Mouse (Mus musculus) kidney, embryonic 14.5 days (tissue): ENCODE results near the gene Nucks1. TPM values are rescaled to one million over a fixed set of nuclear protein-coding genes. Genes with fewer than 3 reads are reported as not detected.
A peak's percentile ranks its signal among the peaks of the same experiment; 100 is the strongest.

ENCODE experiments used
- ATAC-seq: fragments of 200-750 bp; cut with Nextera tagmentation; 2 replicates; pipeline ENCODE4 v1.8.0; 2017; ENCODE audit warnings: moderate number of reproducible peaks, mild to moderate bottlenecking, moderate TSS enrichment, moderate library complexity; ENCODE audit not compliant: low FRiP score, low TSS enrichment
- H3K27ac ChIP-seq: fragments of 300-500 bp; sonication (generic); 2 replicates; pipeline ENCODE4 v1.5.1; 2014; ENCODE audit warnings: low read depth, mild to moderate bottlenecking, low read length, moderate library complexity, mixed read lengths
- H3K27me3 ChIP-seq: fragments of 300-500 bp; sonication (generic); 2 replicates; pipeline ENCODE4 v1.6.1; 2014; ENCODE audit warnings: mild to moderate bottlenecking, low read length; ENCODE audit not compliant: control insufficient read depth, insufficient read depth
- H3K36me3 ChIP-seq: fragments of 300-500 bp; sonication (generic); 2 replicates; pipeline ENCODE4 v1.6.1; 2014; ENCODE audit warnings: low read length, mixed read lengths; ENCODE audit not compliant: control insufficient read depth, insufficient read depth
- H3K4me1 ChIP-seq: fragments of 300-500 bp; sonication (generic); 2 replicates; pipeline ENCODE4 v1.6.1; 2014; ENCODE audit warnings: low read length, mixed read lengths; ENCODE audit not compliant: control insufficient read depth, insufficient read depth
- H3K4me2 ChIP-seq: fragments of 300-500 bp; sonication (generic); replicated peaks from 2 replicates; pipeline ENCODE4 v1.6.1; 2014; ENCODE audit warnings: low read depth, mild to moderate bottlenecking, low read length
- H3K4me3 ChIP-seq: fragments of 300-500 bp; sonication (generic); 2 replicates; pipeline ENCODE4 v1.5.1; 2014; ENCODE audit warnings: mild to moderate bottlenecking, low read length
- H3K9ac ChIP-seq: fragments of 300-500 bp; sonication (generic); 2 replicates; pipeline ENCODE4 v1.6.1; 2014; ENCODE audit warnings: low read depth, mild to moderate bottlenecking, low read length, moderate library complexity
- H3K9me3 ChIP-seq: fragments of 300-500 bp; sonication (generic); 2 replicates; pipeline ENCODE4 v1.6.1; 2016; ENCODE audit warnings: low read length; ENCODE audit not compliant: control insufficient read depth
- WGBS: fragments of 180-500 bp; shearing (Covaris S2); extraction: QIAGEN DNeasy Blood & Tissue Kit; methylation state at CpG from one replicate; pipeline ENCODE4 v1.1.7; 2014; 5-methylcytosine and 5-hydroxymethylcytosine counted together
- polyA plus RNA-seq: library from polyadenylated mRNA; unstranded; fragments of >200 nt; fragmentation: Nextera tagmentation; extraction: Ambion mirVana; gene quantifications from 2 replicates; pipeline ENCODE4 v1.2.1, GENCODE M21; 2014

Nucks1 gene
- polyA plus RNA-seq, 1 experiment from 2014 or later: 67.3 TPM

GRCm38 (mm10) chr1:131940711-131941244 is 30.4 kb downstream of the Nucks1 start:
- no peak overlapping the region for H3K9ac ChIP-seq
- no peak for ATAC-seq
- 85% methylated on average over 2 of the region's 2 CpGs for WGBS

GRCm38 (mm10) chr1:131941501-131941900 is 31.2 kb downstream of the Nucks1 start:
- no peak for ATAC-seq

More at GRCm38 (mm10) chr1:131940711-131941244, 30.4 kb downstream of the Nucks1 start:
- H3K4me1 ChIP-seq: 0 out of 2 replicates have a peak, but pooled peaks cover 6% of the 10 kb centered on the region
- H3K4me3 ChIP-seq: no peak overlapping the region
- H3K27me3 ChIP-seq: no peaks in the 10 kb centered on the region
- H3K9me3 ChIP-seq: no peaks in the 10 kb centered on the region
- H3K4me2 ChIP-seq: no peak overlapping the region
- H3K36me3 ChIP-seq: peaks cover 4% of the 10 kb centered on the region
- no peak overlapping the region for H3K27ac ChIP-seq

GRCm38 (mm10) chr1:131942621-131943590 is 32.6 kb downstream of the Nucks1 start:
- Histone ChIP-seq H3K9me3 (no peaks in the 10 kb centered on the region), H3K4me2 (no peak overlapping the region), H3K9ac (no peak overlapping the region), H3K4me3 (no peak overlapping the region), H3K27ac (no peak overlapping the region; the same call in 1 of the 2 replicates), H3K4me1 (0 out of 2 replicates have a peak, but pooled peaks cover 12% of the 10 kb centered on the region), H3K36me3 (no peaks in the 10 kb centered on the region), H3K27me3 (no peaks in the 10 kb centered on the region)
- 25% methylated on average over 16 of the region's 16 CpGs for WGBS
- ATAC-seq: no peak

More at GRCm38 (mm10) chr1:131941501-131941900, 31.2 kb downstream of the Nucks1 start:
- no peaks in the 10 kb centered on the region for H3K27me3 ChIP-seq
- no peak overlapping the region for H3K27ac ChIP-seq
- WGBS: 93% methylated on average over 1 of the region's 1 CpGs
- no peak overlapping the region for H3K4me3 ChIP-seq
- peaks cover 4% of the 10 kb centered on the region; the same call in 1 of the 2 replicates for H3K36me3 ChIP-seq
- H3K4me2 ChIP-seq: no peak overlapping the region
- no peaks in the 10 kb centered on the region for H3K9me3 ChIP-seq
- 0 out of 2 replicates have a peak, but pooled peaks cover 9% of the 10 kb centered on the region for H3K4me1 ChIP-seq
- no peak overlapping the region for H3K9ac ChIP-seq

- 46% methylated on average over 10 of the region's 10 CpGs for WGBS
- 0 out of 2 replicates have a peak, but pooled peaks cover 14% of the 10 kb centered on the region for H3K4me1 ChIP-seq
- ATAC-seq: no peak
- H3K36me3 ChIP-seq: no peaks in the 10 kb centered on the region
- H3K27ac ChIP-seq: no peak overlapping the region
- H3K4me2 ChIP-seq: no peak overlapping the region
- H3K27me3 ChIP-seq: no peaks in the 10 kb centered on the region
- no peak overlapping the region for H3K9ac ChIP-seq
- H3K4me3 ChIP-seq: no peak overlapping the region
- H3K9me3 ChIP-seq: no peaks in the 10 kb centered on the region
Measured at GRCm38 (mm10) chr1:131945674-131946440, 35.5 kb downstream of the Nucks1 start.

- H3K4me1 ChIP-seq: 0 out of 2 replicates have a peak, but pooled peaks cover 14% of the 10 kb centered on the region
- no peak for ATAC-seq
- H3K9me3 ChIP-seq: no peaks in the 10 kb centered on the region
- no peaks in the 10 kb centered on the region for H3K36me3 ChIP-seq
- H3K27ac ChIP-seq: no peak overlapping the region
- 82% methylated on average over 11 of the region's 11 CpGs for WGBS
- no peak overlapping the region for H3K9ac ChIP-seq
- no peak overlapping the region for H3K4me3 ChIP-seq
- no peak overlapping the region for H3K4me2 ChIP-seq
- H3K27me3 ChIP-seq: no peaks in the 10 kb centered on the region
Measured at GRCm38 (mm10) chr1:131946462-131947215, 36.3 kb downstream of the Nucks1 start.

- Histone ChIP-seq H3K27ac (peak overlapping the region; percentile 48; the same call in 1 of the 2 replicates), H3K9me3 (no peaks in the 10 kb centered on the region), H3K36me3 (no peaks in the 10 kb centered on the region), H3K4me2 (no peak overlapping the region), H3K4me3 (no peak overlapping the region), H3K27me3 (no peaks in the 10 kb centered on the region), H3K9ac (no peak overlapping the region), H3K4me1 (0 out of 2 replicates have a peak, but pooled peaks cover 14% of the 10 kb centered on the region)
- peak; percentile 87 for ATAC-seq
- 19% methylated on average over 1 of the region's 1 CpGs for WGBS
Measured at GRCm38 (mm10) chr1:131947997-131948525, 37.7 kb downstream of the Nucks1 start.

GRCm38 (mm10) chr1:131954242-131954865 is 44.0 kb downstream of the Nucks1 start:
- WGBS: 80% methylated on average over 12 of the region's 12 CpGs

More at GRCm38 (mm10) chr1:131954242-131954865, 44.0 kb downstream of the Nucks1 start:
- Histone ChIP-seq H3K4me3 (no peak overlapping the region), H3K27ac (no peak overlapping the region), H3K36me3 (no peaks in the 10 kb centered on the region), H3K9me3 (no peaks in the 10 kb centered on the region), H3K9ac (no peak overlapping the region), H3K4me2 (no peak overlapping the region), H3K27me3 (no peaks in the 10 kb centered on the region), H3K4me1 (no peaks in the 10 kb centered on the region)
- no peak for ATAC-seq
